Mouse (Mus musculus): ENCODE results near the gene Nhs.

Nhs gene

GRCm38 (mm10) chrX:162020039-162020566, 139.4 kb downstream of the Nhs start:
- no peak for DNase-seq (ENCODE audit: low read depth)

GRCm38 (mm10) chrX:162017471-162017870, 142.1 kb downstream of the Nhs start:
- DNase-seq (ENCODE audit: low read depth) = no peak

- no peak for DNase-seq (ENCODE audit: low read depth)
These were observed 147.0 kb downstream of the Nhs start for GRCm38 (mm10) chrX:162012570-162012969.

GRCm38 (mm10) chrX:162009876-162010275, 149.7 kb downstream of the Nhs start:
- no peak for DNase-seq (ENCODE audit: low read depth)

- DNase-seq (ENCODE audit: low read depth) = no peak
These were observed 155.7 kb downstream of the Nhs start for GRCm38 (mm10) chrX:162003818-162004217.

- DNase-seq (ENCODE audit: low read depth) = no peak
These were observed 160.7 kb downstream of the Nhs start for GRCm38 (mm10) chrX:161998876-161999275.

DNA sequence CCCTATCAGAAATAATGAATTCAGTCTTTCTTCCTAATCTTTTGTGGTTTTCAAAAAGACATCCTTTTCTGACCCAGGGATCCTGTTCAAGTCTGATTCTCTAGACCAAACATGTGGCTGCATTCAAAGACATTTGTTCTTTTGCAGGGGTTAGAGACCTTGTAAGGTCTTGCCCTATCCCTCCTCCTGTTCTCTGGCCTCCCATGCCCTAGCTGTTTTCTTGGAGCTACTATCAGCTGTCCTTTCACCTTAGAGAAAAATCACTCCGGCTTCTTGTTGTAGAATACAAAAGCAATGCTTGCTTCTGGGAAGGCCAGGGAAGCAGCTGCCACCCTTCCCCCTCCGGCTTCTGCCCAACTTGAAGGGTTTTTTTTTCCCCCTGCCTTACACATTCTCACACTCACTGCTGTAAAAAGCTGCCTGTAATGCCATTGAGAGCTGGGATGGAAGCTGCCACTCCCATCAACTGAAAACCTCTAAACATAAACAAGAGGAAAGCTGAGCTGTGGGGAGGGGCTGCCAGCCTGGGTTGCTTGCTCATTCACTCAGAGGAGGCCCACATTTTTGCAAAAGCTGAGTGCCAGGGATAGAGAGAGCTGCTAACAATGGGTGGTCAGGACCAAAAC, 162.2 kb downstream of the Nhs start:
- DNase-seq (ENCODE audit: low read depth) = no peak

- no peak for DNase-seq (ENCODE audit: low read depth)
These were observed 169.4 kb downstream of the Nhs start for GRCm38 (mm10) chrX:161990171-161990570.

DNA sequence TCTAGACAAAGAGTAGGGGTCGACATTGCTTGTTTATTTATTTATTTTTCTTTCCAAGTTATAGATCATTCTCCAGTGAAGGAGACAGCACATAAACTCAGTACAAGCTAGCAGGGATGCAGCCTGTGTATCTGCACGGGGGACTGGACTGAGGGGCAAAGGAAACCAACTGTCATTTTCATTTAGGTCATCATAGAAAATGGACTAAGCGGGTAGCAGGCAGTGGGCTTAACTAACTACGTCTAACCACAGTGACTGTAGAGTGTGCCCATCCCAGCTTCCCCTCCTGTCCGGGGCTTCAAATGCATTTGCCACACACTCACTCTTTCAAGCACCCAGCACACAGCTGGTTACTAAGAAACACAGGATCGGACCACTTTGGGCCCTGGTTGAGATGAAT, 174.6 kb downstream of the Nhs start:
- no peak for DNase-seq (ENCODE audit: low read depth)

GRCm38 (mm10) chrX:161981399-161981798, 178.1 kb downstream of the Nhs start:
- no peak for DNase-seq (ENCODE audit: low read depth)

DNA sequence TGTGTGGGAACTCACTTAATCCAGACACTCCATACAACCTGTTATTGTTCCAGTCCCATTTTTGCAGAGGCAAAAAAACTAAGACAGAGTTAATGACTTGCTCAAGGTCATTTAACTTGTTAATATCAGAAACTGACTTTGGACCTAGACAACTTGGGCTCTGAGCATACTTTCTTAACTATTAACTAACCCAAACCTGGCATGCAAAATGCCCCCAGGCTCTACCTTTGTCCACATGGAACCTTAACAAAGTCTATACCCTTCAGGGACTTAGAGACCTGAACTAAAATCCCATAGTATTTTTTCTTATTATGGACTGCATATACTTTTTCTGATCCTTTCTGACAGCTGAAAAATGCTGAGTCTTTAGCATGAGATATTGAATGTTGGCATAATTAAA, 179.6 kb downstream of the Nhs start:
- DNase-seq (ENCODE audit: low read depth) = no peak

GRCm38 (mm10) chrX:161977236-161977841, 182.2 kb downstream of the Nhs start:
- no peak for DNase-seq (ENCODE audit: low read depth)

GRCm38 (mm10) chrX:161976376-161976775, 183.2 kb downstream of the Nhs start:
- DNase-seq (ENCODE audit: low read depth) = no peak

- DNase-seq (ENCODE audit: low read depth) = no peak
These were observed 186.0 kb downstream of the Nhs start for GRCm38 (mm10) chrX:161973572-161973971.

DNA sequence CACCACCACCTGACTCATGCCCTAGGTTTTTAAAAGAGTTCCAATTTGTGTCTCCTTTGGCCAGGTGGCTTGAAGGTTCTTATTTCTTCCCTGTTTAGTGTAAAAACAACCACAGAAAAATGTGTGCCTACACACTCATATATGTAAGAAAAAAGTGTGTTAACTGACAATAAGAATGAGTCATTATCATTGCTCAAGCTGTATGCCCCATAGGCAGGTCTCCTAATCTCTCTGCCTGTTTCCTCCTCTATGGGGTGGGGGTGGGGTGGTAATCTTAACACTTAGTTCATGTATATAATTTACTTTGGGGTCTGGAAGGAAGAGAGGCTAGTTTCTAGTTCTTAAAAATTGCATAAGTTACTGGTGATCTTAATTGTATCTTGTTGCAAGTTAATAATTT, 186.8 kb downstream of the Nhs start:
- DNase-seq (ENCODE audit: low read depth) = no peak

GRCm38 (mm10) chrX:161971961-161972502, 187.5 kb downstream of the Nhs start:
- no peak for DNase-seq (ENCODE audit: low read depth)

DNA sequence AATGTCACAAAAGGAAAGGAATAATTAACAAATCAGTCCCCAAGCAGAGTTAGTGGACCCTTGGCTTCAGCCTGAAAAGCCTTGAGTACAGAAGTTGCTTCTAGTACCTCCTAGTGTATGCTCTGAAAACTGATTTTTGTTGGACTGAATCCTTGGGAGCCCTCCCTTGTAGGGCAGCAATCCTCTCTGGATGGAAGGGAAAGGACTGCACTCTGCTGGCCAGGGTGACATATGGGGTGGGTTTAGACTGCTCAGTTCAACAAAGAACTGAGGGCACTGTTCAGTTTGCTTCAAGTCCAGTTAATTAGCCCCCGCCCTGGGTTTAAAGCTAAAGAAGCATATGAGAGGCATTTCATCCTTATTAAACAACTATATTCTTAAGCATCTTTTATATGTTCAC, 188.4 kb downstream of the Nhs start:
- DNase-seq (ENCODE audit: low read depth) = no peak

GRCm38 (mm10) chrX:161967692-161968091, 191.8 kb downstream of the Nhs start:
- no peak for DNase-seq (ENCODE audit: low read depth)

DNA sequence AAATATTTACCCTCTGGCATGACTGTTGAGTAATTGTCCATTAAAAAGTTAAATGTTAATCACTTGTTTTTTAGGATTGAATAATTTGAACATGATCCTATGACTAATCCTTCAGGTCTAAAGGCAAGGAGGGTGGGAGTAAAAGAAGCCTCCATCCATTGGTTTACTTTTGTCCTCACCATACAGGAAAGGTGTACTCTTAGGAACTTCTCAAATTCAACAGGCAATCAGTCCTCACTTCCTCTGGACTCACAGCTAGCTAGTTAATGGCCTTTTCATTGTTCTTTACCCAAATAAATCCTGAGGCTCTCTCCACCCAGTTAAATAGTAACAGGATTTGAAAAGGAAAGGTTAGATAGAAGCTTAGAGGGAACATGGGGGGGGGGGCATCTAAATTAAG, 196.2 kb downstream of the Nhs start:
- no peak for DNase-seq (ENCODE audit: low read depth)

GRCm38 (mm10) chrX:161962855-161963254, 196.7 kb downstream of the Nhs start:
- no peak for DNase-seq (ENCODE audit: low read depth)

DNA sequence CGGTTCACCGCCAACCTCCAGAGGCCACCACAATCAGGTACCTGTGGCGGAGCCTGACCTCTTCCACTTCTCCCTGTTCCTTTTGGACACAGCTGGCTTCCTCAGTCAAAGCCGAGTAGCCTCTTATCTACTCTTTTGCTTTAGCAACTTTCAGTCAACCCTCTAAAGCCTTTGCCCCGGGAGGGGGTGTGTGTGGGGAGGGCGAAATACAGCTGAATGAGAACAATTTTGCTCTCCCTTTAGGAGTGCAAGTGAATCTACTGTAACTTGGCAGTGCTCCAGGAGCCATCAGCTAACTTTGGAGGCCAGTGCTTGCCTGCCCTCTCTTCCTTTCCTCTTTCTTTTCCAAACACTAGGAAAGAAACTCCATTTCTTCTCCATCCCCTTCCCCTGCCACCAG, 197.8 kb downstream of the Nhs start:
- no peak for DNase-seq (ENCODE audit: low read depth)

DNA sequence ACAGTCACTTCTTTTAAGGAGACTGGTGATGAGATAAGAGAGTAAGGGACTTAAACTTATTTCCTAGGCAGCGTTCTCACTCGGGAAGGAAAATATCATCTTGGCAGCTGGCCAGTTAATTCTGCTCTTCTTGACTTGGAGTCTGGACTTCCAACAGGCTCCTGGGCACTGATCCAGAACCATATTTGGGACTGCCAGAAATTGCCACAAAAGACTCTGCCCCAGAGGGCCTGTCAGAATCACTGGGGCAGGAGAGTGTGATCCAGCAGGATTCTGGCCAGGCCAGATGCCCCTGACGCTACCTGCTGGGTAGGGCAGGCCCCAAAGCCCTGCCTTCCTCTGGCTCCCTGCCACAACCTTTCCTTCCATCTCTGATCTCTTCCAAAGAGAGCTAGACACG, 198.4 kb downstream of the Nhs start:
- DNase-seq (ENCODE audit: low read depth) = peak; percentile 1

GRCm38 (mm10) chrX:161952356-161952755, 207.2 kb downstream of the Nhs start:
- DNase-seq (ENCODE audit: low read depth) = no peak
